Mouse (Mus musculus) urinary bladder, postnatal 0 days (tissue): ENCODE data around the gene Tdrd9. TPM values are rescaled to one million over a fixed set of nuclear protein-coding genes. Genes with fewer than 3 reads are reported as not detected.

Source experiments
- microRNA-seq: library from miRNA; unstranded; fragments of <30 nt; microRNA quantifications from one replicate; pipeline ENCODE4, GENCODE M21; 2016
- polyA plus RNA-seq: library from polyadenylated mRNA; unstranded; fragments of >200 nt; fragmentation: Nextera tagmentation; extraction: Ambion mirVana; gene quantifications from 2 replicates; pipeline ENCODE4 v1.2.1, GENCODE M21; 2015

The Tdrd9 gene
- polyA plus RNA-seq: not detected in 2 replicates

GRCm38 (mm10) chr12:111971231-111971686 is at the start of gene Tdrd9:
Gene Tdrd9, plus strand, starts transcription at chr12:111971559.

GRCm38 (mm10) chr12:111966683-111967173 is 4.6 kb upstream of the Tdrd9 start, which contains the start of gene Atp5mpl:
Gene Atp5mpl, minus strand, starts transcription at chr12:111966977.

GRCm38 (mm10) chr12:111980887-111981367 is 9.6 kb downstream of the Tdrd9 start, which contains the start of gene Rd3l:
Gene Rd3l, minus strand, starts transcription at chr12:111981317.

GRCm38 (mm10) chr12:112106541-112106971 is 135.2 kb downstream of the Tdrd9 start, which contains the start of gene Aspg:
Gene Aspg, plus strand, starts transcription at chr12:112106679.

Small RNA genes lying within 50 kb of the gene (microRNA-seq; reads per million reads assigned to microRNA genes)
- gene Mir3073a (not detected), gene Mir3073b (not detected)

Other genes starting within 250 kb of the Tdrd9 start
- 89.8 and 108 TPM in 2 replicates for gene Klc1, start 212.7 kb upstream of the Tdrd9 start, polyA plus RNA-seq
- gene Xrcc3, start 157.7 kb upstream of the Tdrd9 start, polyA plus RNA-seq: 2.9 and 3.4 TPM in 2 replicates
- 79.9 and 81.4 TPM in 2 replicates for gene Zfyve21, start 157.4 kb upstream of the Tdrd9 start, polyA plus RNA-seq
- gene Ppp1r13b, start 63.4 kb upstream of the Tdrd9 start, polyA plus RNA-seq: 13.7 and 16.1 TPM in 2 replicates
- 844 and 853 TPM in 2 replicates for gene Atp5mpl, start 4.6 kb upstream of the Tdrd9 start, polyA plus RNA-seq
- not detected in 2 replicates for gene Rd3l, start 9.8 kb downstream of the Tdrd9 start, polyA plus RNA-seq
- gene Aspg, start 135.1 kb downstream of the Tdrd9 start, polyA plus RNA-seq: 0.36 and 0.81 TPM in 2 replicates
- gene Kif26a, start 174.6 kb downstream of the Tdrd9 start, polyA plus RNA-seq: 1.6 and 2.5 TPM in 2 replicates